Mouse (Mus musculus) limb, embryonic 12.5 days (tissue): ENCODE data around the gene Pcyt1a. TPM values are rescaled to one million over a fixed set of nuclear protein-coding genes. Genes with fewer than 3 reads are reported as not detected.

Experiments
- ATAC-seq: fragments of 200-750 bp; cut with Nextera tagmentation; 2 replicates; pipeline ENCODE4 v1.8.0; 2017; ENCODE audit warnings: low read depth, moderate TSS enrichment; ENCODE audit not compliant: insufficient number of reproducible peaks, insufficient read depth, low FRiP score, low TSS enrichment
- H3K27ac ChIP-seq: fragments of 300-500 bp; sonication (generic); 2 replicates; pipeline ENCODE4 v1.5.1; 2016; ENCODE audit warnings: mild to moderate bottlenecking, moderate library complexity
- H3K27me3 ChIP-seq: fragments of 300-500 bp; sonication (generic); 2 replicates; pipeline ENCODE4 v1.6.1; 2016; ENCODE audit warnings: mild to moderate bottlenecking, moderate library complexity
- H3K36me3 ChIP-seq: fragments of 300-500 bp; sonication (generic); 2 replicates; pipeline ENCODE4 v1.6.1; 2016; ENCODE audit warnings: mild to moderate bottlenecking, moderate library complexity
- H3K4me1 ChIP-seq: fragments of 300-500 bp; sonication (generic); replicated peaks from 2 replicates; pipeline ENCODE4 v1.6.1; 2016
- H3K4me2 ChIP-seq: fragments of 300-500 bp; sonication (generic); 2 replicates; pipeline ENCODE4 v1.6.1; 2016; ENCODE audit warnings: mild to moderate bottlenecking, moderate library complexity
- H3K4me3 ChIP-seq: fragments of 300-500 bp; sonication (generic); replicated peaks from 2 replicates; pipeline ENCODE4 v1.5.1; 2016; ENCODE audit warnings: mild to moderate bottlenecking
- H3K9ac ChIP-seq: fragments of 300-500 bp; sonication (generic); replicated peaks from 2 replicates; pipeline ENCODE4 v1.6.1; 2016; ENCODE audit warnings: mild to moderate bottlenecking, moderate library complexity
- H3K9me3 ChIP-seq: fragments of 300-500 bp; sonication (generic); 2 replicates; pipeline ENCODE4 v1.6.1; 2016; ENCODE audit warnings: mild to moderate bottlenecking, moderate library complexity
- WGBS: fragments of 180-500 bp; shearing (Covaris S2); methylation state at CpG from one replicate; pipeline ENCODE4 v1.1.7; 2016; 5-methylcytosine and 5-hydroxymethylcytosine counted together
- polyA plus RNA-seq: library from polyadenylated mRNA; unstranded; fragments of >200 nt; fragmentation: Nextera tagmentation; extraction: Ambion mirVana; gene quantifications from 2 replicates; pipeline ENCODE4 v1.2.1, GENCODE M21; 2016

The Pcyt1a gene
- polyA plus RNA-seq, result 35.2 and 37.4 TPM in 2 replicates

GRCm38 (mm10) chr16:32430474-32431046, at the start of gene Pcyt1a:
TSS of gene Pcyt1a (plus strand) at chr16:32430921.
- Histone ChIP-seq H3K4me3 (peak within 1 kb of the TSS; percentile 79), H3K27me3 (no peaks in the 10 kb centered on the region), H3K36me3 (no peaks in the 10 kb centered on the region), H3K9me3 (no peaks in the 10 kb centered on the region), H3K9ac (peak within 1 kb of the TSS; percentile 80), H3K4me2 (peak within 1 kb of the TSS; percentile 91), H3K27ac (peak within 1 kb of the TSS; percentile 77), H3K4me1 (peaks cover 15% of the 10 kb centered on the region)
- peak; percentile 91 for ATAC-seq
- under 1% methylated on average over 54 of the region's 54 CpGs for WGBS

- H3K4me1 ChIP-seq, result no peaks in the 10 kb centered on the region
- peaks cover 92% of the 10 kb centered on the region for H3K36me3 ChIP-seq
- H3K4me3 ChIP-seq, result no peak overlapping the region
- no peaks in the 10 kb centered on the region for H3K27me3 ChIP-seq
- no peak overlapping the region for H3K4me2 ChIP-seq
- no peak overlapping the region for H3K9ac ChIP-seq
- ATAC-seq, result no peak
- no peaks in the 10 kb centered on the region for H3K9me3 ChIP-seq
- no peak overlapping the region for H3K27ac ChIP-seq
These were observed 47.8 kb upstream of the Pcyt1a start for GRCm38 (mm10) chr16:32382901-32383300.

GRCm38 (mm10) chr16:32384885-32385284, 45.8 kb upstream of the Pcyt1a start:
- no peak overlapping the region for H3K9ac ChIP-seq
- H3K27ac ChIP-seq, result no peak overlapping the region
- H3K4me3 ChIP-seq, result no peak overlapping the region
- no peak for ATAC-seq
- H3K4me1 ChIP-seq, result no peaks in the 10 kb centered on the region
- H3K27me3 ChIP-seq, result no peaks in the 10 kb centered on the region
- no peaks in the 10 kb centered on the region for H3K9me3 ChIP-seq
- H3K4me2 ChIP-seq, result no peak overlapping the region
- peaks cover 78% of the 10 kb centered on the region for H3K36me3 ChIP-seq
- 91% methylated on average over 2 of the region's 2 CpGs for WGBS

GRCm38 (mm10) chr16:32386826-32387225, 43.9 kb upstream of the Pcyt1a start:
- Histone ChIP-seq H3K4me2 (no peak overlapping the region), H3K9me3 (no peaks in the 10 kb centered on the region), H3K36me3 (peaks cover 74% of the 10 kb centered on the region), H3K27ac (no peak overlapping the region), H3K4me1 (no peaks in the 10 kb centered on the region), H3K27me3 (no peaks in the 10 kb centered on the region), H3K4me3 (no peak overlapping the region), H3K9ac (no peak overlapping the region)
- whole genome bisulfite sequencing, result 92% methylated on average over 3 of the region's 3 CpGs
- no peak for ATAC-seq

GRCm38 (mm10) chr16:32389049-32389448, 41.7 kb upstream of the Pcyt1a start:
- Histone ChIP-seq H3K4me3 (no peak overlapping the region), H3K9me3 (no peaks in the 10 kb centered on the region), H3K27ac (no peak overlapping the region)

GRCm38 (mm10) chr16:32389841-32390240, 40.9 kb upstream of the Pcyt1a start:
- no peak for ATAC-seq
- no peak overlapping the region for H3K27ac ChIP-seq
- H3K4me1 ChIP-seq, result no peaks in the 10 kb centered on the region
- H3K36me3 ChIP-seq, result peaks cover 59% of the 10 kb centered on the region
- no peaks in the 10 kb centered on the region for H3K9me3 ChIP-seq
- 86% methylated on average over 3 of the region's 3 CpGs for WGBS
- H3K9ac ChIP-seq, result no peak overlapping the region
- H3K4me3 ChIP-seq, result no peak overlapping the region
- no peak overlapping the region for H3K4me2 ChIP-seq
- no peaks in the 10 kb centered on the region for H3K27me3 ChIP-seq

More at GRCm38 (mm10) chr16:32389049-32389448, 41.7 kb upstream of the Pcyt1a start:
- H3K27me3 ChIP-seq, result no peaks in the 10 kb centered on the region
- no peak for ATAC-seq
- no peak overlapping the region for H3K9ac ChIP-seq
- H3K4me1 ChIP-seq, result no peaks in the 10 kb centered on the region
- peaks cover 65% of the 10 kb centered on the region for H3K36me3 ChIP-seq
- no peak overlapping the region for H3K4me2 ChIP-seq

- Histone ChIP-seq H3K4me3 (no peak overlapping the region), H3K9ac (no peak overlapping the region), H3K36me3 (peaks cover 49% of the 10 kb centered on the region), H3K27me3 (no peaks in the 10 kb centered on the region), H3K4me1 (peaks cover 2% of the 10 kb centered on the region; the same call in 1 of the 2 replicates), H3K9me3 (no peaks in the 10 kb centered on the region), H3K27ac (no peak overlapping the region), H3K4me2 (no peak overlapping the region)
- 92% methylated on average over 3 of the region's 3 CpGs for WGBS
- ATAC-seq, result no peak
These were observed 39.8 kb upstream of the Pcyt1a start for GRCm38 (mm10) chr16:32390882-32391281.

GRCm38 (mm10) chr16:32395679-32396540, 34.8 kb upstream of the Pcyt1a start:
- Histone ChIP-seq H3K36me3 (peaks cover 22% of the 10 kb centered on the region), H3K4me1 (peaks cover 5% of the 10 kb centered on the region; the same call in 1 of the 2 replicates), H3K9ac (no peak overlapping the region), H3K4me2 (no peak overlapping the region), H3K9me3 (no peaks in the 10 kb centered on the region), H3K4me3 (no peak overlapping the region), H3K27me3 (no peaks in the 10 kb centered on the region), H3K27ac (peak overlapping the region; percentile 64; the same call in 1 of the 2 replicates)
- WGBS, result 63% methylated on average over 6 of the region's 6 CpGs
- no peak for ATAC-seq

GRCm38 (mm10) chr16:32396541-32396835, 34.2 kb upstream of the Pcyt1a start:
- 0 out of 2 replicates have a peak overlapping the region, but pooled peaks have one; percentile 42 for H3K27ac ChIP-seq
- H3K9me3 ChIP-seq, result no peaks in the 10 kb centered on the region
- H3K36me3 ChIP-seq, result peaks cover 17% of the 10 kb centered on the region
- ATAC-seq, result no peak
- no peak overlapping the region for H3K4me2 ChIP-seq
- WGBS, result 67% methylated on average over 3 of the region's 3 CpGs
- H3K9ac ChIP-seq, result no peak overlapping the region
- no peak overlapping the region for H3K4me3 ChIP-seq
- no peaks in the 10 kb centered on the region for H3K27me3 ChIP-seq
- peaks cover 5% of the 10 kb centered on the region; the same call in 1 of the 2 replicates for H3K4me1 ChIP-seq

GRCm38 (mm10) chr16:32398206-32398605, 32.5 kb upstream of the Pcyt1a start:
- no peak overlapping the region for H3K4me3 ChIP-seq
- 68% methylated on average over 3 of the region's 3 CpGs for whole genome bisulfite sequencing
- ATAC-seq, result no peak

GRCm38 (mm10) chr16:32400267-32400666, 30.5 kb upstream of the Pcyt1a start, which contains the start of gene Tm4sf19:
TSS of gene Tm4sf19 (plus strand) at chr16:32400506.
- WGBS, result 81% methylated on average over 7 of the region's 7 CpGs
- H3K27me3 ChIP-seq, result no peaks in the 10 kb centered on the region
- H3K27ac ChIP-seq, result no peak within 1 kb of the TSS

More at GRCm38 (mm10) chr16:32398206-32398605, 32.5 kb upstream of the Pcyt1a start:
- Histone ChIP-seq H3K4me2 (no peak overlapping the region), H3K36me3 (peaks cover 6% of the 10 kb centered on the region), H3K27me3 (no peaks in the 10 kb centered on the region), H3K4me1 (peaks cover 5% of the 10 kb centered on the region; the same call in 1 of the 2 replicates), H3K9me3 (no peaks in the 10 kb centered on the region), H3K9ac (no peak overlapping the region), H3K27ac (no peak overlapping the region)

More at GRCm38 (mm10) chr16:32400267-32400666, 30.5 kb upstream of the Pcyt1a start, which contains the start of gene Tm4sf19:
- ATAC-seq, result no peak
- Histone ChIP-seq H3K9me3 (no peaks in the 10 kb centered on the region), H3K9ac (no peak within 1 kb of the TSS), H3K4me1 (peaks cover 5% of the 10 kb centered on the region; the same call in 1 of the 2 replicates), H3K4me3 (no peak within 1 kb of the TSS), H3K4me2 (no peak within 1 kb of the TSS), H3K36me3 (no peaks in the 10 kb centered on the region)
